Mouse (Mus musculus): ENCODE measurements around the gene Ripor1. TPM values are rescaled to one million over a fixed set of nuclear protein-coding genes. Genes with fewer than 3 reads are reported as not detected.
"Not testable (repeated sequence)": the region's sequence is repeated elsewhere in the genome, so short reads cannot be mapped to it uniquely, and the experiment has no call there.

Gene Ripor1
- 21.7 and 22.6 TPM in 2 replicates for polyA plus RNA-seq (2016; fragmentation: Nextera tagmentation; extraction: Ambion mirVana)

- peak within 1 kb of the TSS; percentile 86 for H3K4me3 ChIP-seq
- H3K9ac ChIP-seq = peak within 1 kb of the TSS; percentile 94
- no peaks in the 10 kb centered on the region for H3K9me3 ChIP-seq (replicated peaks)
- WGBS = 1% methylated on average over 32 of the region's 42 CpGs
- ATAC-seq (ENCODE audit: low FRiP score) = peak; percentile 81
- H3K27me3 ChIP-seq = peaks cover 7% of the 10 kb centered on the region; the same call in 1 of the 2 replicates
- peak within 1 kb of the TSS; percentile 91 for H3K27ac ChIP-seq
- H3K4me1 ChIP-seq = peaks cover 26% of the 10 kb centered on the region
- H3K4me2 ChIP-seq (replicated peaks) = peak within 1 kb of the TSS; percentile 89
- H3K36me3 ChIP-seq = no peaks in the 10 kb centered on the region
Measured at GRCm38 (mm10) chr8:105604804-105605381, at the start of gene Ripor1. Gene Ripor1 (plus strand): TSS chr8:105605255.

- Histone ChIP-seq H3K27me3 (no peaks in the 10 kb centered on the region; the same call in 1 of the 2 replicates), H3K4me2 (replicated peaks) (no peak overlapping the region), H3K4me1 (peaks cover 27% of the 10 kb centered on the region), H3K9me3 (replicated peaks) (no peaks in the 10 kb centered on the region), H3K4me3 (no peak overlapping the region), H3K9ac (no peak overlapping the region), H3K27ac (no peak overlapping the region), H3K36me3 (peaks cover 10% of the 10 kb centered on the region; the same call in 1 of the 2 replicates)
- WGBS = 87% methylated on average over 3 of the region's 3 CpGs
- no peak for ATAC-seq (ENCODE audit: low FRiP score)
Measured at GRCm38 (mm10) chr8:105562863-105563262, 42.2 kb upstream of the Ripor1 start.

DNA sequence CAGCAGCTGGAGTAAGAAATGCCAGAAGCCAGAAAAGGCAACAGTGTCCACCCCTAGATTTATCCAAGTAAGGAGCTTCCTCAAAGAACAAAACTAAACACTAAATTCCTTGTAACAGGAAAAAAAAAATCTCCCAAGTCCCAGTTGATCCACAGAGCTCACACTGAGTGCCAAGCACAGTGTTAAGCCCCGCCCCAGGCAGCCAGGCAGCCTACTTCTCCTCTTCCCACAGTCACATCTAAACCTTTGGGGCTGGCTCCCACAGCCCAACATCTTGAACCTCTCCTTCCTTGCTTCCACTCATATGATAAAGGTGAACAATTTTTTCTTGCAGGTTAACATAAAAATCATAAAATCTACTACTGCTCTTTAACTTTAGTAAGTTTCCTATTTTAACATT, 41.2 kb upstream of the Ripor1 start:
- H3K9ac ChIP-seq = no peak overlapping the region
- no peaks in the 10 kb centered on the region for H3K9me3 ChIP-seq (replicated peaks)
- no peaks in the 10 kb centered on the region; the same call in 1 of the 2 replicates for H3K27me3 ChIP-seq
- H3K36me3 ChIP-seq = 0 out of 2 replicates have a peak, but pooled peaks cover 5% of the 10 kb centered on the region
- WGBS = 91% methylated on average over 1 of the region's 1 CpGs
- H3K4me3 ChIP-seq = no peak overlapping the region
- no peak overlapping the region for H3K27ac ChIP-seq
- no peak for ATAC-seq (ENCODE audit: low FRiP score)
- peaks cover 27% of the 10 kb centered on the region for H3K4me1 ChIP-seq
- H3K4me2 ChIP-seq (replicated peaks) = no peak overlapping the region

GRCm38 (mm10) chr8:105564573-105565229, 40.4 kb upstream of the Ripor1 start:
- not testable (repeated sequence) for H3K27ac ChIP-seq; ATAC-seq (ENCODE audit: low FRiP score); H3K9me3 ChIP-seq (replicated peaks); H3K36me3 ChIP-seq; H3K27me3 ChIP-seq
- H3K9ac ChIP-seq = peak overlapping the region; percentile 84
- H3K4me1 ChIP-seq = peaks cover 27% of the 10 kb centered on the region
- WGBS = 85% methylated on average over 9 of the region's 9 CpGs
- peak overlapping the region; percentile 80 for H3K4me2 ChIP-seq (replicated peaks)
- peak overlapping the region; percentile 76 for H3K4me3 ChIP-seq

DNA sequence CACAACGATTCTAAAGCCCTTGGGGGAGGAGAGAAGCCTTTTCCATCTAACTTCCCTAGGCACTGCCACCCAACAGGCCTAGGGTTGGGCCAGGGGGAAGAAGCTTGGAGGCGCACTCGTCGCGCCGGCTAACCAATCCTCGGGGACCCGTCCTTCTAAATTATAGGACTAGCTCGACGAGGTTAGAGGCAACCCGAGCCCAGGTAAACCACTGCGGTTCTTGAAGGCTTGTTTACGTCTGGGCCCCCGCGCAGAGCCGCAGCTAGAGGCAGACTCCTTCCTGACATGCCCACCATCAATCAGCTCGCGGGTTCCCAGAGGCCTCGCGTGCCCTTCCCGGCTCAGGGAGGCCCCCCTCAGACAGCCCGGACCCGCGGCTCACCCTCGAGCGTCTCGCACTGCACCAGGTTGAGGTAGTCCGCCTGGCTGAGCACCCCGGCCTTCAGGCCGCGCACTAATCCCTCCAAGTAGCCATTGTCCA, 39.6 kb upstream of the Ripor1 start:
- no peaks in the 10 kb centered on the region for H3K9me3 ChIP-seq (replicated peaks)
- peak overlapping the region; percentile 80 for H3K4me2 ChIP-seq (replicated peaks)
- H3K36me3 ChIP-seq = no peaks in the 10 kb centered on the region
- WGBS = under 1% methylated on average over 31 of the region's 31 CpGs
- H3K27me3 ChIP-seq = no peaks in the 10 kb centered on the region; the same call in 1 of the 2 replicates
- peak overlapping the region; percentile 84 for H3K9ac ChIP-seq
- ATAC-seq (ENCODE audit: low FRiP score) = peak; percentile 84
- peak overlapping the region; percentile 76 for H3K4me3 ChIP-seq
- peaks cover 27% of the 10 kb centered on the region for H3K4me1 ChIP-seq
- peak overlapping the region; percentile 85 for H3K27ac ChIP-seq

- Histone ChIP-seq H3K27me3 (no peaks in the 10 kb centered on the region; the same call in 1 of the 2 replicates), H3K9ac (peak within 1 kb of the TSS; percentile 84), H3K4me3 (peak within 1 kb of the TSS; percentile 76), H3K27ac (peak within 1 kb of the TSS; percentile 85), H3K9me3 (replicated peaks) (no peaks in the 10 kb centered on the region), H3K4me2 (replicated peaks) (peak within 1 kb of the TSS; percentile 80), H3K36me3 (no peaks in the 10 kb centered on the region), H3K4me1 (peaks cover 27% of the 10 kb centered on the region)
- ATAC-seq (ENCODE audit: low FRiP score) = peak; percentile 99
- 3% methylated on average over 53 of the region's 53 CpGs for WGBS
Measured at GRCm38 (mm10) chr8:105565952-105566702, 38.9 kb upstream of the Ripor1 start, which contains the start of gene Atp6v0d1. Gene Atp6v0d1 (minus strand): TSS chr8:105566047.

GRCm38 (mm10) chr8:105566703-105567595, 38.1 kb upstream of the Ripor1 start:
- Histone ChIP-seq H3K9ac (peak overlapping the region; percentile 60), H3K9me3 (replicated peaks) (no peaks in the 10 kb centered on the region), H3K4me2 (replicated peaks) (peak overlapping the region; percentile 80), H3K4me3 (peak overlapping the region; percentile 76), H3K27ac (peak overlapping the region; percentile 40), H3K36me3 (no peaks in the 10 kb centered on the region), H3K27me3 (no peaks in the 10 kb centered on the region; the same call in 1 of the 2 replicates), H3K4me1 (peaks cover 27% of the 10 kb centered on the region)
- 27% methylated on average over 27 of the region's 27 CpGs for WGBS
- peak; percentile 12; the same call in 1 of the 2 replicates for ATAC-seq (ENCODE audit: low FRiP score)

DNA sequence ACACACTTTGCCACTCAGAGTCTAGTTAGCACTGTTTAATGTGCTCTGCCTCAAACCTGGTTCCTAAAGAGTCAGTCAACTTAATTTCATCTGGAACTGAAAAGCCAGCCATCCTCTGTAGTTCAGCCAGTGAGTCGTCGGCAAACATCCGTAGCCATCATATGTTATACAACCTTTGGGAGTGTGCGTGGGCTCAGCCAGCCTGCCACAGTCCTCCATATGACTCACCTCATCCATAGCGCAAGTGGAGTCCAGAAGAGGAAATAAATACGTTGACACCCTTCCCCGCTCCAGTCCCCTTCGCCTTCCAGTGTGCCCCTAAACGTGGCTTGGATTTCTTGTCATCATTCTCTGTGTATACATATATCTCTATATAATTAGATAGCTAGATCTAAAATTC, 33.2 kb upstream of the Ripor1 start:
- Histone ChIP-seq H3K9me3 (replicated peaks) (no peaks in the 10 kb centered on the region), H3K27me3 (no peaks in the 10 kb centered on the region; the same call in 1 of the 2 replicates), H3K4me3 (no peak overlapping the region), H3K4me2 (replicated peaks) (no peak overlapping the region), H3K9ac (no peak overlapping the region), H3K36me3 (no peaks in the 10 kb centered on the region), H3K27ac (no peak overlapping the region), H3K4me1 (peaks cover 6% of the 10 kb centered on the region)
- no peak for ATAC-seq (ENCODE audit: low FRiP score)
- WGBS = 88% methylated on average over 9 of the region's 9 CpGs

- no peak overlapping the region for H3K27ac ChIP-seq
- no peak overlapping the region for H3K4me3 ChIP-seq
- no peak for ATAC-seq (ENCODE audit: low FRiP score)
Measured at GRCm38 (mm10) chr8:105573427-105573826, 31.6 kb upstream of the Ripor1 start.

DNA sequence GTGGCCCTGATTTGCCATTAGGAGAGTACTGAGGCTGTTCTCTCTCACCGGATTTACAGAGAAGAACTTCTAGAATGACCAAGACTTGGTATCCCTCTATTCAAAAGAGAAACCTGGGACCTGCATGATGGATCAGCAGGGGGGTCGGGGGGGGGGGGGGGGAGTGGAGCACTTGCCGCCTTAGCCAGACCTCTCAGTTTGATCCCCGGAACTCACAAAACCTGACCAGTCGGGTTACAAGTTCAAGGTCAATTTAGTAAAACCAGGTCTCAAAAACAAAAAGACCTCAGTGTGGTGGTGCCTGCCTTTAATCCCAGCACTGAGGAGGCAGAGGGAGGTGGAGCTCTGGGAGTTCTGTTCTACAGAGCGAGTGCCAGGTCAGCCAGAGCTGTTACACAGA, 30.3 kb upstream of the Ripor1 start:
- whole genome bisulfite sequencing = 31% methylated on average over 6 of the region's 6 CpGs
- H3K4me1 ChIP-seq = no peaks in the 10 kb centered on the region
- H3K4me2 ChIP-seq (replicated peaks) = no peak overlapping the region
- no peak for ATAC-seq (ENCODE audit: low FRiP score)
- no peak overlapping the region for H3K4me3 ChIP-seq
- no peaks in the 10 kb centered on the region for H3K36me3 ChIP-seq
- no peaks in the 10 kb centered on the region for H3K27me3 ChIP-seq
- no peak overlapping the region for H3K27ac ChIP-seq
- no peak overlapping the region for H3K9ac ChIP-seq
- no peaks in the 10 kb centered on the region for H3K9me3 ChIP-seq (replicated peaks)

More at GRCm38 (mm10) chr8:105573427-105573826, 31.6 kb upstream of the Ripor1 start:
- Histone ChIP-seq H3K4me1 (no peaks in the 10 kb centered on the region), H3K9me3 (replicated peaks) (no peaks in the 10 kb centered on the region), H3K4me2 (replicated peaks) (no peak overlapping the region), H3K27me3 (no peaks in the 10 kb centered on the region), H3K36me3 (no peaks in the 10 kb centered on the region), H3K9ac (no peak overlapping the region)

DNA sequence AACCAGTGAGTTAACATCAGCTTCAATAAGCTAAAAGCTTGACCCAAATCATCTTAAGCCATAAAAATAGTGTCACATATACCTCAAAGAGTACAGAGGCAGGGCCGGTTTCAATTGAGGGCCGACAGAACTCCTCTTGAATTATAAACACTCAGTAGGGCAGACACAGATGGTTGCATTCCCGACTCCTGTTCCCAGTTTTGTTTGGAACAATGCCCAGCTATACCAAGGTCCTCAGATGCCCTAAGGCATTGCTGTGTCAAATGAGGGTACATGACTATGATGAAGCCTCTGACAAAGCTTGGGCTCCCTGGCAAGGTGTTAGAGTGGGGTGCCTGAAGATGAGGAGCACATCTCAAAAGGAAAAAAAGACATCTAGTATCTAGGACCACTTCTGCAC, 29.5 kb upstream of the Ripor1 start:
- Histone ChIP-seq H3K27me3 (no peaks in the 10 kb centered on the region), H3K27ac (no peak overlapping the region), H3K9me3 (replicated peaks) (no peaks in the 10 kb centered on the region), H3K4me1 (no peaks in the 10 kb centered on the region), H3K36me3 (no peaks in the 10 kb centered on the region), H3K9ac (no peak overlapping the region), H3K4me3 (no peak overlapping the region), H3K4me2 (replicated peaks) (no peak overlapping the region)
- WGBS = 72% methylated on average over 3 of the region's 3 CpGs
- ATAC-seq (ENCODE audit: low FRiP score) = no peak
